11 mouse cellular contexts compared by ENCODE assay signal in genomic region chr12:101483571-101483970, GRCm38 (mm10).
"Had no signal": no experiment of that assay in that cellular context is flagged by ENCODE, and none has a peak within 500 bp of the region (broad histone marks: within the 10 kb centered on the region; RNA-seq: fewer than 3 reads in every experiment).

No protein-coding gene starts in this region.

- DNase-seq: lung, adult 18-20 months; lung, embryonic 14.5 days; lung, postnatal 10 days; lung, postnatal 4 days; midbrain, embryonic 14.5 days; retina, postnatal 1 day; right cerebral cortex, adult 18-20 months; right cerebral cortex, postnatal 25 days; thymus, adult 2 months; thymus, postnatal 25 days; thymus, postnatal 4 days had no signal
